Mouse (Mus musculus): ENCODE results near the gene Lair1. TPM values are rescaled to one million over a fixed set of nuclear protein-coding genes. Genes with fewer than 3 reads are reported as not detected.

Gene Lair1
- polyA plus RNA-seq, 1 experiment, result 34.1 TPM

- 77% methylated on average over 2 of the region's 2 CpGs for WGBS
- H3K27me3 ChIP-seq (ENCODE audit: control insufficient read depth, insufficient read depth, low read length), result no peaks in the 10 kb centered on the region
- no peak overlapping the region for H3K27ac ChIP-seq (ENCODE audit: insufficient read depth, low read length)
- H3K36me3 ChIP-seq (ENCODE audit: control insufficient read depth, insufficient read depth, low read length), result no peaks in the 10 kb centered on the region
- no peak for DNase-seq (ENCODE audit: low read depth in 1 of 2, low spot score in 2 of 2)
- no peak overlapping the region for H3K4me3 ChIP-seq (ENCODE audit: extremely low read depth, insufficient read depth, insufficient read length)
- TF ChIP-seq CTCF (IDR thresholded peaks at IDR 0.05; ENCODE audit: extremely low read depth, insufficient read depth, insufficient read length, insufficient replicate concordance) (no peak), POLR2A (IDR thresholded peaks at IDR 0.05; ENCODE audit: low read depth, low read length) (no peak)
- H3K4me1 ChIP-seq (ENCODE audit: control insufficient read depth, insufficient read depth, insufficient read length), result peaks cover 15% of the 10 kb centered on the region
These were observed 25.7 kb upstream of the Lair1 start for GRCm38 (mm10) chr7:4088679-4089078.

- 84% methylated on average over 6 of the region's 6 CpGs for WGBS
- Histone ChIP-seq H3K4me3 (ENCODE audit: extremely low read depth, insufficient read depth, insufficient read length) (no peak overlapping the region), H3K27me3 (ENCODE audit: control insufficient read depth, insufficient read depth, low read length) (no peaks in the 10 kb centered on the region), H3K27ac (ENCODE audit: insufficient read depth, low read length) (peak overlapping the region; percentile 64; the same call in 1 of the 2 replicates), H3K4me1 (ENCODE audit: control insufficient read depth, insufficient read depth, insufficient read length) (peaks cover 21% of the 10 kb centered on the region), H3K36me3 (ENCODE audit: control insufficient read depth, insufficient read depth, low read length) (no peaks in the 10 kb centered on the region)
- TF ChIP-seq CTCF (IDR thresholded peaks at IDR 0.05; ENCODE audit: extremely low read depth, insufficient read depth, insufficient read length, insufficient replicate concordance) (no peak), POLR2A (IDR thresholded peaks at IDR 0.05; ENCODE audit: low read depth, low read length) (no peak)
- no peak for DNase-seq (ENCODE audit: low read depth in 1 of 2, low spot score in 2 of 2)
These were observed 25.0 kb upstream of the Lair1 start for GRCm38 (mm10) chr7:4087896-4088480.

GRCm38 (mm10) chr7:4087238-4087895, 24.4 kb upstream of the Lair1 start:
- Histone ChIP-seq H3K4me1 (ENCODE audit: control insufficient read depth, insufficient read depth, insufficient read length) (peaks cover 22% of the 10 kb centered on the region), H3K27ac (ENCODE audit: insufficient read depth, low read length) (peak overlapping the region; percentile 64), H3K4me3 (ENCODE audit: extremely low read depth, insufficient read depth, insufficient read length) (no peak overlapping the region), H3K27me3 (ENCODE audit: control insufficient read depth, insufficient read depth, low read length) (no peaks in the 10 kb centered on the region), H3K36me3 (ENCODE audit: control insufficient read depth, insufficient read depth, low read length) (no peaks in the 10 kb centered on the region)
- TF ChIP-seq POLR2A (IDR thresholded peaks at IDR 0.05; ENCODE audit: low read depth, low read length) (no peak), CTCF (IDR thresholded peaks at IDR 0.05; ENCODE audit: extremely low read depth, insufficient read depth, insufficient read length, insufficient replicate concordance) (no peak)
- WGBS, result 28% methylated on average over 4 of the region's 4 CpGs
- DNase-seq (ENCODE audit: low read depth in 1 of 2, low spot score in 2 of 2), result no peak

DNA sequence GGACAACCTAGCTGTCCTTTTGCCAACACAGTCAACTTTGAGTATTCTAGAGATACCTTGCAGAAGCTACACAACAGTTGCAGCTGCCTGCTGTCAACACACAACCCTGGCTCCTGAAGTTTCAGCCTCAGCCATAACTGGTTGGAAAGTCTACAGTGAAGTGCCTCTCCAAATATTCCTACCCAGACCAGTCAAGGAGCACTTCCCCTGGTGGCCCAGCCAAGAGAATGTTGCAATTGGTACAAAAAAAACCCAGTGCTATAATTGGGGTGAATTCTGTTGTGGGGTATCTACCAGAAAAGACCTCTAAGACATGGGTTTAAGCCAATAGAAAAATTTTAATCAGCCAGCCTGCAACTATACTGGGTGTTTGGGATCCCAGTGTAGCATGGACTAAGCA, 22.6 kb upstream of the Lair1 start:
- no peak for DNase-seq (ENCODE audit: low read depth in 1 of 2, low spot score in 2 of 2)
- no peak overlapping the region for H3K4me3 ChIP-seq (ENCODE audit: extremely low read depth, insufficient read depth, insufficient read length)
- TF ChIP-seq CTCF (IDR thresholded peaks at IDR 0.05; ENCODE audit: extremely low read depth, insufficient read depth, insufficient read length, insufficient replicate concordance) (no peak), POLR2A (IDR thresholded peaks at IDR 0.05; ENCODE audit: low read depth, low read length) (no peak)
- no peak overlapping the region for H3K27ac ChIP-seq (ENCODE audit: insufficient read depth, low read length)
- H3K27me3 ChIP-seq (ENCODE audit: control insufficient read depth, insufficient read depth, low read length), result no peaks in the 10 kb centered on the region
- no peaks in the 10 kb centered on the region for H3K36me3 ChIP-seq (ENCODE audit: control insufficient read depth, insufficient read depth, low read length)
- H3K4me1 ChIP-seq (ENCODE audit: control insufficient read depth, insufficient read depth, insufficient read length), result peaks cover 27% of the 10 kb centered on the region

DNA sequence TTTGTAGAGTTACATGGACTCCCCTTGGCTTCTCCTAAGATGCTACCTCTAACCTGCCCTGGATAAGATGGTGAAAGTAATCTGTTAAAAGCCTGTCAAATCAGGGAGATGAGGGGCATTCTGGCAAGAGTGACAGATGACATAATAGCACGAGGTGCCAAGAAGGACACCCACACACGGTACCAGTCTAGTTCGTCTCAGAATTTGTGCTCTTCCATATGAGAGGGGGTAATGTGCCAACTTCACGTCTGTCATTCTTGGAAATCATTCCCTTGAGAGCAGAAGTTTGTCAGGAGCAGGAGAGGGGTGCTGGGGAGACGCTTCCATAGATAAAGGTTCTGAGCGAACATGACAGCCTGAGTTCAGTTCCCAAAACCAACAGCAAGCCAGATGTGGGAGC, 21.2 kb upstream of the Lair1 start:
- Histone ChIP-seq H3K4me3 (ENCODE audit: extremely low read depth, insufficient read depth, insufficient read length) (no peak overlapping the region), H3K4me1 (ENCODE audit: control insufficient read depth, insufficient read depth, insufficient read length) (peaks cover 35% of the 10 kb centered on the region), H3K27ac (ENCODE audit: insufficient read depth, low read length) (no peak overlapping the region), H3K36me3 (ENCODE audit: control insufficient read depth, insufficient read depth, low read length) (no peaks in the 10 kb centered on the region), H3K27me3 (ENCODE audit: control insufficient read depth, insufficient read depth, low read length) (no peaks in the 10 kb centered on the region)
- TF ChIP-seq POLR2A (IDR thresholded peaks at IDR 0.05; ENCODE audit: low read depth, low read length), result no peak
- no peak for TF ChIP-seq CTCF (IDR thresholded peaks at IDR 0.05; ENCODE audit: extremely low read depth, insufficient read depth, insufficient read length, insufficient replicate concordance)
- no peak for DNase-seq (ENCODE audit: low read depth in 1 of 2, low spot score in 2 of 2)
- WGBS, result 85% methylated on average over 6 of the region's 6 CpGs

DNA sequence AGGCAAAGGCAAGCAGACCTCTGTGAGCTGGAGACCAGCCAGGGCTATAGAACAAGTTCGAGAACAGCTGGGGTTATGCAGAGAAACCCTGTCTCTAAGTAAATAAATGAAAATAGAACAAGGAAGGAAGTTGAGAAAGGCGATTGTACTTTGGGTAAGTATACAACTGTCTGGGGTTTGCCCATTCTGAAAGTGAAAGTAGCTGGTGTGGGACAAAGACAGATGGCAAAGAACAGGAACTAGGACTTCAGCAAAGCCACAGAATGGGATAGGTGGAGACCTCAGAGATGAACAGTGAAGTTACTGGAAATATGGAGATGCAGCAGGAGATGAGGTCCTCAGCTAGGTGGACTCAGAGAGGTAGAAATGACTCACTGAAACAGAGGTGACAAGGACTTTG, 19.8 kb upstream of the Lair1 start:
- peak; percentile 57 to 70 for DNase-seq (ENCODE audit: low read depth in 1 of 2, low spot score in 2 of 2)
- Histone ChIP-seq H3K27ac (ENCODE audit: insufficient read depth, low read length) (peak overlapping the region; percentile 94), H3K36me3 (ENCODE audit: control insufficient read depth, insufficient read depth, low read length) (no peaks in the 10 kb centered on the region), H3K4me3 (ENCODE audit: extremely low read depth, insufficient read depth, insufficient read length) (peak overlapping the region; percentile 29; the same call in 1 of the 2 replicates), H3K27me3 (ENCODE audit: control insufficient read depth, insufficient read depth, low read length) (no peaks in the 10 kb centered on the region), H3K4me1 (ENCODE audit: control insufficient read depth, insufficient read depth, insufficient read length) (peaks cover 35% of the 10 kb centered on the region)
- no peak for TF ChIP-seq POLR2A (IDR thresholded peaks at IDR 0.05; ENCODE audit: low read depth, low read length)
- no peak for TF ChIP-seq CTCF (IDR thresholded peaks at IDR 0.05; ENCODE audit: extremely low read depth, insufficient read depth, insufficient read length, insufficient replicate concordance)
- 0% methylated on average over 2 of the region's 2 CpGs for WGBS

DNA sequence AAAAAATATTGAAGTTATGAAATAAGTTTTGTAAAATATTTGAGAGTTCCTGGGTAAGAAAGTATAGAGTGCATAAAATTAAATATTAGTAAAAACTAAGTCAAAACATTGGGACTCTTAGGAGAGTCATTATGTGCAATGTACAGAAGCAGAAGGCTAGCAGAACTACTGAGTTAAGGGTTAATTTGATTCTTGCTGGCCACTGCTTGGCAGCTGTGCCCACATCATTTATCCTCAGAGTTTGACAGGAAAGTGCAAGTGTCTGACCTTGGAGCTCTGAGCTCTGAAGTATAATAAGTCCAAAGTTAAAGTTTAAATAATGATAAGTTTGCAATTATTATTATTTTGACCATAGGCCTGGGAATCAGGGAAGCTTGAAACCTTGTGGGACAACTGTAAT, 18.7 kb upstream of the Lair1 start:
- Histone ChIP-seq H3K36me3 (ENCODE audit: control insufficient read depth, insufficient read depth, low read length) (no peaks in the 10 kb centered on the region), H3K27ac (ENCODE audit: insufficient read depth, low read length) (peak overlapping the region; percentile 13; the same call in 1 of the 2 replicates), H3K4me3 (ENCODE audit: extremely low read depth, insufficient read depth, insufficient read length) (no peak overlapping the region), H3K4me1 (ENCODE audit: control insufficient read depth, insufficient read depth, insufficient read length) (peaks cover 27% of the 10 kb centered on the region), H3K27me3 (ENCODE audit: control insufficient read depth, insufficient read depth, low read length) (no peaks in the 10 kb centered on the region)
- TF ChIP-seq POLR2A (IDR thresholded peaks at IDR 0.05; ENCODE audit: low read depth, low read length) (no peak), CTCF (IDR thresholded peaks at IDR 0.05; ENCODE audit: extremely low read depth, insufficient read depth, insufficient read length, insufficient replicate concordance) (no peak)
- no peak for DNase-seq (ENCODE audit: low read depth in 1 of 2, low spot score in 2 of 2)

Measured in spleen, adult 2 months (tissue).